Comparison of ENCODE assay signal across 8 mouse cellular contexts in genomic region chr8:117863837-117864236, GRCm38 (mm10).
DNase-seq lines count a peak whose midpoint lies in the region; ATAC-seq and TF ChIP-seq lines count a peak whose summit lies in the region.

No protein-coding gene starts in this region.

- no peaks in the 10 kb centered on the region for H3K27me3 ChIP-seq in heart, postnatal 0 days (ENCODE audit: control insufficient read depth, insufficient read depth, low read length)
- H3K27me3 ChIP-seq in heart, embryonic 11.5 days (ENCODE audit: control insufficient read depth, insufficient read depth, low read length) = peaks cover 3% of the 10 kb centered on the region; the same call in 1 of the 2 replicates
- peaks cover 9% of the 10 kb centered on the region for H3K27me3 ChIP-seq in E14TG2a.4 (ENCODE audit: insufficient read depth, low read length)

- H3K4me2 ChIP-seq in heart, postnatal 0 days (ENCODE audit: low read depth, low read length) = no peak overlapping the region
- H3K4me2 ChIP-seq in heart, embryonic 11.5 days = no peak overlapping the region

- H3K9ac ChIP-seq in heart, postnatal 0 days (replicated peaks; ENCODE audit: low read depth, low read length) = no peak overlapping the region
- H3K9ac ChIP-seq in heart, embryonic 11.5 days (ENCODE audit: low read depth, low read length) = no peak overlapping the region

- 0 out of 2 replicates have a peak, but pooled peaks cover 8% of the 10 kb centered on the region for H3K4me1 ChIP-seq in heart, postnatal 0 days (ENCODE audit: control insufficient read depth, insufficient read depth)
- H3K4me1 ChIP-seq in heart, embryonic 11.5 days (ENCODE audit: control insufficient read depth, insufficient read depth, low read length) = no peaks in the 10 kb centered on the region
- peaks cover 11% of the 10 kb centered on the region for H3K4me1 ChIP-seq in E14TG2a.4 (replicated peaks; ENCODE audit: low read depth, low read length)

- no peak overlapping the region for H3K27ac ChIP-seq in heart, postnatal 0 days (ENCODE audit: low read depth)
- H3K27ac ChIP-seq in heart, embryonic 11.5 days (ENCODE audit: low read depth, low read length) = no peak overlapping the region

- H3K36me3 ChIP-seq in heart, postnatal 0 days (replicated peaks; ENCODE audit: control insufficient read depth, insufficient read depth, low read length) = no peaks in the 10 kb centered on the region
- no peaks in the 10 kb centered on the region for H3K36me3 ChIP-seq in heart, embryonic 11.5 days (ENCODE audit: control insufficient read depth, insufficient read depth, low read length)
- no peaks in the 10 kb centered on the region for H3K36me3 ChIP-seq in E14TG2a.4 (ENCODE audit: insufficient read depth, low read length)

- H3K4me3 ChIP-seq in heart, postnatal 0 days (ENCODE audit: low read depth, low read length) = no peak overlapping the region
- no peak overlapping the region for H3K4me3 ChIP-seq in heart, embryonic 11.5 days (ENCODE audit: low read depth, low read length)
- H3K4me3 ChIP-seq in E14TG2a.4 (replicated peaks; ENCODE audit: low read length) = no peak overlapping the region

- no peak for ATAC-seq in heart, postnatal 0 days (ENCODE audit: insufficient read depth, low read depth)
- no peak for ATAC-seq in heart, embryonic 11.5 days (replicated peaks; ENCODE audit: insufficient number of reproducible peaks, low FRiP score, low TSS enrichment)
- ATAC-seq in granulocyte monocyte progenitor cell, adult 5-6 weeks (replicated peaks; ENCODE audit: poor library complexity, severe bottlenecking) = peak; percentile 80
- ATAC-seq in megakaryocyte-erythroid progenitor cell, adult 5-6 weeks (replicated peaks; ENCODE audit: low FRiP score, low TSS enrichment, poor library complexity, severe bottlenecking) = peak; percentile 59; the same call in 1 of the 2 replicates

- TF ChIP-seq EP300 in heart, postnatal 0 days (IDR thresholded peaks at IDR 0.05; ENCODE audit: low read depth) = no peak

- peak; percentile 67 for TF ChIP-seq CTCF in heart, postnatal 0 days (IDR thresholded peaks at IDR 0.05; ENCODE audit: low read depth)
- TF ChIP-seq CTCF in E14TG2a.4 (conservative IDR thresholded peaks at IDR 0.05; ENCODE audit: low read length) = peak; percentile 71

- WGBS in heart, postnatal 0 days = 27% methylated on average over 2 of the region's 2 CpGs
- 37% methylated on average over 2 of the region's 2 CpGs for WGBS in heart, embryonic 11.5 days (ENCODE audit: insufficient replicate concordance)

- H3K9me3 ChIP-seq in heart, postnatal 0 days (replicated peaks; ENCODE audit: control insufficient read depth, low read length) = no peaks in the 10 kb centered on the region
- H3K9me3 ChIP-seq in heart, embryonic 11.5 days (replicated peaks; ENCODE audit: control insufficient read depth, low read length) = no peaks in the 10 kb centered on the region
- no peaks in the 10 kb centered on the region for H3K9me3 ChIP-seq in E14TG2a.4 (ENCODE audit: low read length)

- peak; percentile 16 for DNase-seq in heart, postnatal 0 days (ENCODE audit: low spot score)
- DNase-seq in c-Kit-positive CD71-positive TER-119-negative erythroid progenitor cells, embryonic 14.5 days (ENCODE audit: low read depth) = peak; percentile 40
- peak; percentile 23 to 80 for DNase-seq in layer of hippocampus, postnatal 25 days (ENCODE audit: extremely low spot score in 1 of 2, low spot score in 1 of 2)
- peak; percentile 38 for DNase-seq in urinary bladder, adult 2 months (ENCODE audit: low spot score)

Comparison
In these comparisons a context has a peak if more than half of its experiments do, and no peak if none do; other contexts are left out.
1. ATAC-seq: peak in granulocyte monocyte progenitor cell, adult 5-6 weeks (single experiment) and megakaryocyte-erythroid progenitor cell, adult 5-6 weeks (single experiment); none in heart, postnatal 0 days (single experiment) and heart, embryonic 11.5 days (single experiment).
2. Peak in every context shown above with its lines, with median percentiles within 50 percentile points of each other: DNase-seq.